Mouse (Mus musculus) lung, adult 2 months (tissue): Measurements from ENCODE around the gene Il6st. TPM values are rescaled to one million over a fixed set of nuclear protein-coding genes. Genes with fewer than 3 reads are reported as not detected.

ENCODE experiments used
- DNase-seq: peaks from one replicate; pipeline ENCODE4 v3.0.0; 2022
- H3K4me1 ChIP-seq: fragments of 200-500 bp; 2 replicates; pipeline ENCODE4 v1.6.1; 2011; ENCODE audit warnings: low read length; ENCODE audit not compliant: control insufficient read depth, insufficient read depth
- H3K4me3 ChIP-seq: fragments of 200-500 bp; replicated peaks from 2 replicates; pipeline ENCODE3; 2011; ENCODE audit warnings: low read depth, mild to moderate bottlenecking, control low read depth, low read length; ENCODE audit errors: extremely low read depth
- CTCF ChIP-seq: fragments of 200-500 bp; IDR thresholded peaks from 2 replicates; pipeline ENCODE4 v1.5.1; 2011; ENCODE audit warnings: mild to moderate bottlenecking, low read length, control low read depth; ENCODE audit not compliant: insufficient read depth
- POLR2A ChIP-seq: fragments of 200-500 bp; IDR thresholded peaks from 2 replicates; pipeline ENCODE4 v1.6.1; 2011; ENCODE audit warnings: low read depth, mild to moderate bottlenecking, control low read depth, low read length, borderline replicate concordance; ENCODE audit errors: extremely low read depth
- WGBS: fragments of 180-500 bp; shearing (Covaris S2); methylation state at CpG from one replicate; pipeline ENCODE4 v1.1.7; 2018; 5-methylcytosine and 5-hydroxymethylcytosine counted together
- polyA plus RNA-seq: library from polyadenylated mRNA; depleted of rRNA; stranded (reverse); fragments of >200 nt; gene quantifications from 2 replicates; pipeline ENCODE4 v1.2.3, GENCODE M21; 2012

Gene Il6st
- polyA plus RNA-seq, 1 experiment, result 60.5 TPM

DNA sequence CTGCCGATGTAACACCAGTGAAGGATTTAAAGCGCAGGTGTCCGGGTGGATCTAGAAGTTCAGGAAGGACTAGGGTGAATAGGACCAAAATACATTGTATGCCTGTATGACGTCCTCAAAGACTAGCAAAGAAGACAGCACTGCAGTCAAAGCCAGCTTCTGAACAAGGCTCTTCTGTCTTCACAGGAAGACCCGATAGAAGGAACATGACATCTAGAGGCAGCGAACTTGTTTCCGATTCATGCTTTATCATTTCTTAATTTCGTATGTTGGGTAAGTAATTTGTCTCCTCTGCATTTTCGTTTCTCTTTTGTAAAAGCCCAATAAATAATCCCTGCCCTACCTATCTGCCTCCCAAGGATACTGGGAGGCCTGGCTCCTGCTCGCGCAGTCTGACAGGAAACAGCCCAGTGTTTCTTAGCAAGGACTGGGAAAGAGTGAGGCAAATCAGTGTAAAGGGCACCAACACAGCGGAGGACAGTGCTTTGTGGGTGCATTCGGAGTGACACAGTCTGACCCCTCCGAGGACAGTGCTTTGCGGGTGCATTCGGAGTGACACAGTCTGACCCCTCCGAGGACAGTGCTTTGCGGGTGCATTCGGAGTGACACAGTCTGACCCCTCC is 8.6 kb downstream of the Il6st start:
- TF ChIP-seq CTCF (no peak), POLR2A (no peak)
- WGBS, result 81% methylated on average over 19 of the region's 19 CpGs
- no peak for DNase-seq
- no peak overlapping the region for H3K4me3 ChIP-seq
- peaks cover 15% of the 10 kb centered on the region for H3K4me1 ChIP-seq

DNA sequence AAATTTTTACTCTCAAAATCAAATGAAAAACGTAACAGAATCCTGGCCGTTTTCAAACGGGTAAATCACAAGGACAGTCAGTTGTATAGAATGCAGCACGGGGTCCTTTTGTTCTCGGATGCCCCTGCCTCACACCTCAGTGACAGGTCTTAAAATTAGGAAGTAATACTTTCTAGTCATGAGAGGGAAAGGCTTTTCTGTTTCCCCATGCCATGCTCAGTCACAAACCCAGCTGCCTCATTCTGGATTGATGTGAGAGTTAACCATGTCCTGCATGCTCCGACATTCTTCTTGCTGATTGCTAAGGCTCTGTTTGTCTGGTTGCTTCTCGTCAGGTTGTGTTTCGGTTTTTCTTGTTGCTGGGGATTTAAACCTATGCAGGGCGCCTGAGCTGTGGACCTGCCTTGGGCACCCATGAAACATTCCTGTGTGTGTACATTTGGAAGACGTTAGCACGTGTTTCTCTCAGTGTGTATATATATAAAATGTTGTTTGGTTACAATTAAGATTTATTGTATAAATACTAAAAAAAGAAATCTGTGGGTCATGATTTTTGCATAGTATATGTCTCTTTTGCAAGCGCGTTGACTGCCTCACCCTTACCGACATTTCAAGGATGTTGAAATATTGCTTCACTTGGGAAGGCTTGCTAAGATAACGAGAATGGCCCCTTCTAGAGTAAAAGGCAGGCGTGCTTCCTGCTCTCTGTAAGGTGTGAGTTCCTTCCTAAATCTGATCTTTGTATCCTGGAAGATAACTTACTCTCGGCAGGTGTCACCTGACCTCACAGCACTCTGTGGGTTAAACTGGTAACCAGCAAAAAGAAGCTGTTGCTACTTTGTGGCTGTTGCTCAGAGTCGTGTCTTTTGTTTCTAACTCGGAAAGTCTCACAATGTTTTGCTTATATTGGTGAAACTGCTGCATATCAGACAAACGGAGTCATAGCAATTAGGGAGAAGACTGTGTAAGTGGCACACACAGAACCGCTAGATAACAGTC is 10.2 kb downstream of the Il6st start:
- 55% methylated on average over 21 of the region's 21 CpGs for WGBS
- Histone ChIP-seq H3K4me1 (peaks cover 12% of the 10 kb centered on the region), H3K4me3 (no peak overlapping the region)
- TF ChIP-seq POLR2A (no peak), CTCF (no peak)
- DNase-seq, result no peak

DNA sequence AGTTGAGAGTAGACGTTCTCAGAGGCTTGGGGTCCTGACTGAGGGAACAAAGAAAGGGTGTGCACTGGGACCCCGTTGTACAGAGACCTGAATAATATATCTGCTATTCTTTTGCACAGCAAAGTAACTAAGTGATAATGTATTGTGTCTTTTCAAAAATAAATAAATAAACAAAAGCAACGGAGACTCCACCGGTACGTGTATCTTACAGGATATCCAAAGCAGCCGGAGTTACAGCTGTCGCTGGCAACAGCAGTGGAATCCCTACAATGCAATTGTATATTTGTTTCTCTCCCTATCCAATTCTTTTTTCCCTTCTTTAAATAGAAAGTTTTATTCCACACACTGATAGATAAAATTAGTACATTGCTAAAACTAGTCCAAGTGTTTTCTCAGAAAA is 15.2 kb downstream of the Il6st start:
- Histone ChIP-seq H3K4me3 (no peak overlapping the region), H3K4me1 (no peaks in the 10 kb centered on the region)

DNA sequence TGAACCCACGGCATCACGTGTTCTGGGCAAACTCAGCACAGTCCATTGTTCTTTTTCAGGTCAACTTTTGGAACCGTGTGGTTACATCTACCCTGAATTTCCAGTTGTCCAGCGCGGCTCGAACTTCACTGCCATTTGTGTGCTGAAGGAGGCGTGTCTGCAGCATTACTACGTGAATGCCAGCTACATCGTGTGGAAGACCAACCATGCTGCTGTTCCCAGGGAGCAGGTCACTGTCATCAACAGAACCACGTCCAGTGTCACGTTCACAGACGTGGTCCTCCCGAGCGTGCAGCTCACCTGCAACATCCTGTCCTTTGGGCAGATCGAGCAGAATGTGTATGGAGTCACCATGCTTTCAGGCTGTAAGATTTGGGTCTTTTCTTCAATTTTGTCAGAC is 16.1 kb downstream of the Il6st start:
- TF ChIP-seq POLR2A, result no peak
- TF ChIP-seq CTCF, result no peak
- no peaks in the 10 kb centered on the region for H3K4me1 ChIP-seq
- WGBS, result 84% methylated on average over 15 of the region's 15 CpGs

More for the DNA sequence above, 15.2 kb downstream of the Il6st start:
- DNase-seq, result no peak
- TF ChIP-seq POLR2A (no peak), CTCF (no peak)
- WGBS, result 57% methylated on average over 7 of the region's 7 CpGs

GRCm38 (mm10) chr13:112482525-112482924 is 18.7 kb downstream of the Il6st start:
- Histone ChIP-seq H3K4me3 (no peak overlapping the region), H3K4me1 (no peaks in the 10 kb centered on the region)
- TF ChIP-seq CTCF (no peak), POLR2A (no peak)
- no peak for DNase-seq
- WGBS, result 96% methylated on average over 5 of the region's 5 CpGs

More for the DNA sequence above, 16.1 kb downstream of the Il6st start:
- H3K4me3 ChIP-seq, result no peak overlapping the region
- DNase-seq, result no peak

DNA sequence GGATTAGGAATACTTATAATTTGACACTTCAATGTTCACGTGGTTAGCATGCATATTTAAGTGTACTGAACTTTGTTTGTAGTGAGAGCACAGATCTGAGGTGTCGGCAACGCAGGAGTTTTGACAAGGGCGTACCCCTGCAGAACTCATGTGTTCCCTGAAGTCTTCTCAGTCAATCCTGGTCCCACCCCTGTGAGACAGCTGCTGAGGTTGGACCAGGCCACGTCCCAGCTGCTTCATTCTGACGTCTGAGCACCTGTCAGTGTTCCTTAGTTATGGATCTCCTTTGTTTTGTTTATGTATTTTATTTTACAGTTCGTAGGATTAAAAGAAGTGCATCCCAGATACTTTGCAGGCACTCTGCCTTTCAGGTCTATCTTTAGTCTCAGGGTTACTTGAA is 19.1 kb downstream of the Il6st start:
- DNase-seq, result no peak
- Histone ChIP-seq H3K4me1 (no peaks in the 10 kb centered on the region), H3K4me3 (no peak overlapping the region)
- no peak for TF ChIP-seq POLR2A
- no peak for TF ChIP-seq CTCF
- 78% methylated on average over 7 of the region's 7 CpGs for WGBS

- TF ChIP-seq CTCF (no peak), POLR2A (no peak)
- H3K4me3 ChIP-seq, result no peak overlapping the region
- H3K4me1 ChIP-seq, result no peaks in the 10 kb centered on the region
- DNase-seq, result no peak
- WGBS, result 94% methylated on average over 5 of the region's 5 CpGs
Measured at GRCm38 (mm10) chr13:112486236-112486635, 22.4 kb downstream of the Il6st start.

- no peaks in the 10 kb centered on the region for H3K4me1 ChIP-seq
- TF ChIP-seq CTCF (no peak), POLR2A (no peak)
- DNase-seq, result no peak
- WGBS, result 93% methylated on average over 5 of the region's 5 CpGs
- H3K4me3 ChIP-seq, result no peak overlapping the region
Measured at GRCm38 (mm10) chr13:112486676-112487075, 22.8 kb downstream of the Il6st start.

DNA sequence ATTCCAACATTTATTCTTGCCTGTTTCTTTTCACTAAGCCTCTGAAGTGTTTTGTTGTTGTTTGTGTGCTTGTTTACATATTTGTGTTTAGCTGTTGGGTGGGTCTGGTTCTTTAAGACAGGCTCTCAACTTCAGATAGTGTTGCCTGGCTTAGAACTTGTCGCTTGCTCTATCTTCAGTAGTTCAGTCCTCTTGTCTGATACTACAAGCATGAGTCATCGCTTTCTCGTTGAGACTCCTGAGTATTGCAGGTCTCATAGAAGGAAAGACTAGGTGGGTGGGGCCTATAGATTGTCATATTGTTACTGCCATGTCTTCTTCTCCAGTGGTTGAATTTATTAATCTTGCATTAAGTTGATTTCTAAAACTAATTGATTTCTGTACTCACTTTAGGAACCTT is 26.2 kb downstream of the Il6st start:
- WGBS, result 71% methylated on average over 3 of the region's 3 CpGs
- Histone ChIP-seq H3K4me3 (no peak overlapping the region), H3K4me1 (no peaks in the 10 kb centered on the region)
- TF ChIP-seq CTCF (no peak), POLR2A (no peak)
- no peak for DNase-seq

GRCm38 (mm10) chr13:112491636-112492284 is 27.9 kb downstream of the Il6st start:
- H3K4me1 ChIP-seq, result no peaks in the 10 kb centered on the region
- DNase-seq, result no peak
- no peak for TF ChIP-seq CTCF
- TF ChIP-seq POLR2A, result no peak
- WGBS, result 79% methylated on average over 14 of the region's 14 CpGs
- H3K4me3 ChIP-seq, result no peak overlapping the region
